Mouse (Mus musculus) MEL (cell line): ENCODE results near the gene Nenf. TPM values are rescaled to one million over a fixed set of nuclear protein-coding genes. Genes with fewer than 3 reads are reported as not detected.

Experiments used
- DNase-seq: peaks from one replicate; pipeline ENCODE4 v3.0.0; 2011; ENCODE audit warnings: low read depth, low spot score
- H3K27ac ChIP-seq: 2 replicates; pipeline ENCODE4 v1.5.1; 2012; ENCODE audit warnings: low read depth, mild to moderate bottlenecking, control low read depth, low read length, moderate library complexity; ENCODE audit not compliant: control insufficient read depth
- H3K27me3 ChIP-seq, 2 experiments: fragments of 150-350 bp in 1 of 2; sonication (generic) in 1 of 2; 2 replicates each; pipeline ENCODE4 v1.6.1; 2012; ENCODE audit warnings: low read length in 2 of 2, mild to moderate bottlenecking in 2 of 2, improper control_type of control experiment in 1 of 2, moderate library complexity in 1 of 2; ENCODE audit not compliant: insufficient read depth in 2 of 2, control insufficient read depth in 1 of 2
- H3K36me3 ChIP-seq, 2 experiments: 2 replicates each; pipeline ENCODE4 v1.6.1; 2012 to 2014; ENCODE audit warnings: low read length in 2 of 2, improper control_type of control experiment in 1 of 2, inconsistent platforms in 1 of 2, mild to moderate bottlenecking in 1 of 2; ENCODE audit not compliant: insufficient read depth in 2 of 2, control insufficient read depth in 1 of 2
- H3K4me1 ChIP-seq, 2 experiments: fragments of 150-350 bp in 1 of 2; sonication (generic) in 1 of 2; 2 replicates each; pipeline ENCODE4 v1.6.1; 2012; ENCODE audit warnings: low read length in 2 of 2, improper control_type of control experiment in 1 of 2, mild to moderate bottlenecking in 1 of 2; ENCODE audit not compliant: insufficient read depth in 2 of 2, control insufficient read depth in 1 of 2
- H3K4me3 ChIP-seq, 2 experiments: fragments of 150-350 bp in 1 of 2; sonication (generic) in 1 of 2; 2 replicates each; pipeline ENCODE4 v1.5.1; 2012; ENCODE audit warnings: low read depth in 2 of 2, low read length in 2 of 2, mild to moderate bottlenecking in 2 of 2, moderate library complexity in 2 of 2, control low read depth in 1 of 2, improper control_type of control experiment in 1 of 2; ENCODE audit not compliant: control insufficient read depth in 1 of 2, insufficient read depth in 1 of 2
- H3K79me2 ChIP-seq: 2 replicates; pipeline ENCODE4 v1.6.1; 2012; ENCODE audit warnings: mild to moderate bottlenecking, low read length, moderate library complexity; ENCODE audit not compliant: control insufficient read depth, poor library complexity, insufficient read depth
- H3K9ac ChIP-seq: 2 replicates; pipeline ENCODE4 v1.6.1; 2012; ENCODE audit warnings: low read depth, mild to moderate bottlenecking, control low read depth, low read length, moderate library complexity; ENCODE audit not compliant: control insufficient read depth, poor library complexity, severe bottlenecking
- H3K9me3 ChIP-seq: fragments of 150-350 bp; sonication (generic); replicated peaks from 2 replicates; pipeline ENCODE4 v1.6.1; 2012; ENCODE audit warnings: mild to moderate bottlenecking, low read length, improper control_type of control experiment, moderate library complexity; ENCODE audit not compliant: insufficient read depth
- CTCF ChIP-seq, 3 experiments: IDR thresholded peaks in 2 of 3; conservative IDR thresholded peaks in 1 of 3; 2 replicates each; pipeline ENCODE4 v1.5.1; 2011 to 2012; ENCODE audit warnings: low read length in 3 of 3, low read depth in 2 of 3, mild to moderate bottlenecking in 2 of 3, improper control_type of control experiment in 1 of 3, inconsistent platforms in 1 of 3, mixed read lengths in 1 of 3, moderate library complexity in 1 of 3; ENCODE audit not compliant: control insufficient read depth in 1 of 3, insufficient read depth in 1 of 3, poor library complexity in 1 of 3, severe bottlenecking in 1 of 3
- E2F4 ChIP-seq: IDR thresholded peaks from 2 replicates; pipeline ENCODE4 v1.6.1; 2011; ENCODE audit warnings: low read depth, low read length, improper control_type of control experiment, borderline replicate concordance
- ELF1 ChIP-seq: IDR thresholded peaks from 2 replicates; pipeline ENCODE4 v1.6.1; 2014; ENCODE audit warnings: low read depth, mild to moderate bottlenecking, inconsistent platforms, low read length, improper control_type of control experiment, moderate library complexity
- EP300 ChIP-seq, 2 experiments: IDR thresholded peaks; 2 replicates each; pipeline ENCODE4 v1.6.1; 2011; ENCODE audit warnings: improper control_type of control experiment in 2 of 2, low read length in 2 of 2, low read depth in 1 of 2, mild to moderate bottlenecking in 1 of 2
- ETS1 ChIP-seq: IDR thresholded peaks from 2 replicates; pipeline ENCODE4 v1.6.1; 2012; ENCODE audit warnings: low read depth, mild to moderate bottlenecking, inconsistent platforms, low read length, improper control_type of control experiment, moderate library complexity
- GABPA ChIP-seq: IDR thresholded peaks from 2 replicates; pipeline ENCODE4 v1.6.1; 2012; ENCODE audit warnings: low read depth, mild to moderate bottlenecking, inconsistent platforms, low read length, improper control_type of control experiment, moderate library complexity
- GATA1 ChIP-seq: IDR thresholded peaks from 2 replicates; pipeline ENCODE4 v1.6.1; 2011; ENCODE audit warnings: low read depth, low read length, improper control_type of control experiment
- HCFC1 ChIP-seq: IDR thresholded peaks from 2 replicates; pipeline ENCODE4 v1.6.1; 2012; ENCODE audit warnings: low read depth, mild to moderate bottlenecking, inconsistent platforms, low read length, improper control_type of control experiment, moderate library complexity
- JUND ChIP-seq: IDR thresholded peaks from 2 replicates; pipeline ENCODE4 v1.6.1; 2011; ENCODE audit warnings: low read depth, mild to moderate bottlenecking, improper control_type of control experiment, low read length
- MXI1 ChIP-seq: IDR thresholded peaks from 2 replicates; pipeline ENCODE4 v1.6.1; 2011; ENCODE audit warnings: mild to moderate bottlenecking, low read depth, low read length, improper control_type of control experiment
- MYB ChIP-seq: IDR thresholded peaks from 2 replicates; pipeline ENCODE4 v1.6.1; 2011; ENCODE audit warnings: mild to moderate bottlenecking, low read depth, low read length, improper control_type of control experiment
- MYC ChIP-seq: IDR thresholded peaks from 2 replicates; pipeline ENCODE4 v1.6.1; 2011; ENCODE audit warnings: low read depth, mild to moderate bottlenecking, low read length, improper control_type of control experiment, moderate library complexity
- NRF1 ChIP-seq: IDR thresholded peaks from 2 replicates; pipeline ENCODE4 v1.6.1; 2014; ENCODE audit warnings: low read depth, mild to moderate bottlenecking, inconsistent platforms, low read length, improper control_type of control experiment, moderate library complexity; ENCODE audit not compliant: poor library complexity, insufficient read depth, severe bottlenecking
- POLR2A ChIP-seq, 2 experiments: IDR thresholded peaks; 2 replicates each; pipeline ENCODE4 v1.6.1; 2011 to 2012; ENCODE audit warnings: low read length in 2 of 2, mild to moderate bottlenecking in 2 of 2, control low read depth in 1 of 2, improper control_type of control experiment in 1 of 2, low read depth in 1 of 2, moderate library complexity in 1 of 2; ENCODE audit not compliant: control insufficient read depth in 1 of 2, insufficient read depth in 1 of 2, poor library complexity in 1 of 2
- POLR2AphosphoS2 ChIP-seq: IDR thresholded peaks from 2 replicates; pipeline ENCODE4 v1.6.1; 2011; ENCODE audit warnings: low read length, improper control_type of control experiment
- POLR2AphosphoS5 ChIP-seq: IDR thresholded peaks from 2 replicates; pipeline ENCODE4 v1.6.1; 2012; ENCODE audit warnings: low read depth, borderline replicate concordance, mild to moderate bottlenecking, inconsistent platforms, low read length, moderate library complexity, mixed read lengths
- RCOR1 ChIP-seq: IDR thresholded peaks from 2 replicates; pipeline ENCODE4 v1.6.1; 2012; ENCODE audit warnings: low read depth, mild to moderate bottlenecking, inconsistent platforms, low read length, improper control_type of control experiment
- TCF12 ChIP-seq: IDR thresholded peaks from 2 replicates; pipeline ENCODE4 v1.6.1; 2014; ENCODE audit warnings: low read depth, mild to moderate bottlenecking, inconsistent platforms, low read length, improper control_type of control experiment, moderate library complexity
- USF2 ChIP-seq, 2 experiments: IDR thresholded peaks; 2 replicates each; pipeline ENCODE4 v1.6.1; 2011 to 2012; ENCODE audit warnings: improper control_type of control experiment in 2 of 2, low read length in 2 of 2, borderline replicate concordance in 1 of 2, inconsistent platforms in 1 of 2, low read depth in 1 of 2, mild to moderate bottlenecking in 1 of 2; ENCODE audit not compliant: insufficient read depth in 1 of 2
- ZC3H11A ChIP-seq: IDR thresholded peaks from 2 replicates; pipeline ENCODE4 v1.6.1; 2012; ENCODE audit warnings: low read depth, mild to moderate bottlenecking, inconsistent platforms, low read length, improper control_type of control experiment
- ZKSCAN1 ChIP-seq: IDR thresholded peaks from 2 replicates; pipeline ENCODE4 v1.6.1; 2012; ENCODE audit warnings: low read depth, mild to moderate bottlenecking, inconsistent platforms, low read length, improper control_type of control experiment, moderate library complexity
- ZNF384 ChIP-seq: IDR thresholded peaks from 2 replicates; pipeline ENCODE4 v1.6.1; 2012; ENCODE audit warnings: low read depth, mild to moderate bottlenecking, inconsistent platforms, low read length, improper control_type of control experiment
- polyA plus RNA-seq, 2 experiments: library from polyadenylated mRNA; stranded (reverse) in 1 of 2; unstranded in 1 of 2; fragments of >175 nt in 1 of 2; fragments of >200 nt in 1 of 2; gene quantifications; 2 replicates each; pipeline versions ENCODE4 v1.2.1 to v1.2.4; 2012; ENCODE audit warnings: low replicate concordance in 2 of 2, low read depth in 1 of 2; ENCODE audit not compliant: insufficient read length in 2 of 2, insufficient read depth in 1 of 2, missing spikeins in 1 of 2
- total RNA-seq: library from RNA; depleted of rRNA; stranded (reverse); fragments of 300-350 nt; gene quantifications from 2 replicates; pipeline ENCODE4 v1.2.3, GENCODE M21; 2012

The Nenf gene
- total and polyA plus RNA-seq, 3 experiments: 49.4 to 53.2 TPM; not detected in 1

GRCm38 (mm10) chr1:191324733-191325590 is 7.0 kb upstream of the Nenf start:
- DNase-seq: peak; percentile 54
- Histone ChIP-seq H3K4me3 (peak overlapping the region; percentile 18 to 45; a peak in 3 of 4 replicates), H3K4me1 (peaks cover 13 to 31% of the 10 kb centered on the region in 2 experiments), H3K9me3 (no peaks in the 10 kb centered on the region), H3K27ac (peak overlapping the region; percentile 41), H3K9ac (peak overlapping the region; percentile 59), H3K27me3 (no peaks in the 10 kb centered on the region), H3K36me3 (peaks cover 0 to 23% of the 10 kb centered on the region in 2 experiments; a peak in 2 of 4 replicates), H3K79me2 (peaks cover 18% of the 10 kb centered on the region)
- no peak for TF ChIP-seq POLR2AphosphoS2
- TF ChIP-seq TCF12: peak; percentile 65; the same call in 1 of the 2 replicates
- TF ChIP-seq CTCF (IDR thresholded peaks at IDR 0.05 in 2 of 3, conservative IDR thresholded peaks at IDR 0.05 in 1 of 3; ENCODE audit: control insufficient read depth in 1 of 3, insufficient read depth in 1 of 3, low read depth in 2 of 3, low read length in 3 of 3, poor library complexity in 1 of 3, severe bottlenecking in 1 of 3): no peak
- 0 out of 2 replicates have a peak, but pooled peaks have one; percentile 12 for TF ChIP-seq RCOR1
- TF ChIP-seq USF2 (IDR thresholded peaks at IDR 0.05; ENCODE audit: borderline replicate concordance in 1 of 2, insufficient read depth in 1 of 2, low read depth in 1 of 2, low read length in 2 of 2): no peak
- TF ChIP-seq ZC3H11A: no peak
- TF ChIP-seq GABPA: no peak
- TF ChIP-seq EP300 (IDR thresholded peaks at IDR 0.05; ENCODE audit: low read depth in 1 of 2, low read length in 2 of 2): peak; percentile 41 to 49
- no peak for TF ChIP-seq ZNF384
- TF ChIP-seq HCFC1: no peak
- TF ChIP-seq ETS1: no peak
- no peak for TF ChIP-seq ZKSCAN1
- TF ChIP-seq MYC: no peak
- TF ChIP-seq JUND: no peak
- TF ChIP-seq NRF1: no peak
- no peak for TF ChIP-seq POLR2A (IDR thresholded peaks at IDR 0.05; ENCODE audit: control insufficient read depth in 1 of 2, insufficient read depth in 1 of 2, low read depth in 1 of 2, low read length in 2 of 2, poor library complexity in 1 of 2)
- TF ChIP-seq MYB: no peak
- TF ChIP-seq POLR2AphosphoS5: no peak
- TF ChIP-seq GATA1: peak; percentile 63
- no peak for TF ChIP-seq ELF1
- TF ChIP-seq MXI1: no peak
- no peak for TF ChIP-seq E2F4
